Mouse (Mus musculus): ENCODE measurements around the gene Bckdha. TPM values are rescaled to one million over a fixed set of nuclear protein-coding genes. Genes with fewer than 3 reads are reported as not detected.

The Bckdha gene
- polyA plus RNA-seq, 1 experiment from 2014 or later = 39.6 TPM

GRCm38 (mm10) chr7:25600666-25601065 is 58.1 kb downstream of the Bckdha start:
- Histone ChIP-seq H3K4me2 (no peak overlapping the region), H3K9ac (replicated peaks) (no peak overlapping the region), H3K27ac (replicated peaks) (no peak overlapping the region), H3K9me3 (replicated peaks) (no peaks in the 10 kb centered on the region), H3K4me1 (no peaks in the 10 kb centered on the region), H3K36me3 (no peaks in the 10 kb centered on the region), H3K27me3 (replicated peaks) (no peaks in the 10 kb centered on the region), H3K4me3 (replicated peaks) (no peak overlapping the region)
- WGBS = 90% methylated on average over 11 of the region's 11 CpGs
- ATAC-seq (ENCODE audit: low FRiP score) = no peak

- H3K9ac ChIP-seq (replicated peaks) = no peak overlapping the region
- no peaks in the 10 kb centered on the region for H3K27me3 ChIP-seq (replicated peaks)
- no peak overlapping the region for H3K4me3 ChIP-seq (replicated peaks)
- no peaks in the 10 kb centered on the region for H3K36me3 ChIP-seq
- no peaks in the 10 kb centered on the region for H3K4me1 ChIP-seq
- H3K4me2 ChIP-seq = no peak overlapping the region
- no peak for ATAC-seq (ENCODE audit: low FRiP score)
- H3K9me3 ChIP-seq (replicated peaks) = no peaks in the 10 kb centered on the region
- no peak overlapping the region for H3K27ac ChIP-seq (replicated peaks)
- WGBS = 11% methylated on average over 10 of the region's 10 CpGs
Measured at GRCm38 (mm10) chr7:25599663-25600062, 59.1 kb downstream of the Bckdha start.

GRCm38 (mm10) chr7:25593859-25594258 is 64.9 kb downstream of the Bckdha start:
- Histone ChIP-seq H3K9ac (replicated peaks) (no peak overlapping the region), H3K4me1 (no peaks in the 10 kb centered on the region), H3K4me3 (replicated peaks) (no peak overlapping the region), H3K27me3 (replicated peaks) (no peaks in the 10 kb centered on the region), H3K4me2 (no peak overlapping the region), H3K9me3 (replicated peaks) (no peaks in the 10 kb centered on the region), H3K27ac (replicated peaks) (no peak overlapping the region), H3K36me3 (no peaks in the 10 kb centered on the region)
- 57% methylated on average over 3 of the region's 3 CpGs for WGBS
- no peak for ATAC-seq (ENCODE audit: low FRiP score)

GRCm38 (mm10) chr7:25591226-25591625 is 67.6 kb downstream of the Bckdha start:
- Histone ChIP-seq H3K4me3 (replicated peaks) (no peak overlapping the region), H3K4me1 (no peaks in the 10 kb centered on the region), H3K27ac (replicated peaks) (no peak overlapping the region), H3K9ac (replicated peaks) (no peak overlapping the region), H3K9me3 (replicated peaks) (no peaks in the 10 kb centered on the region), H3K27me3 (replicated peaks) (no peaks in the 10 kb centered on the region), H3K36me3 (no peaks in the 10 kb centered on the region), H3K4me2 (no peak overlapping the region)
- ATAC-seq (ENCODE audit: low FRiP score) = no peak
- WGBS = 85% methylated on average over 2 of the region's 2 CpGs

- Histone ChIP-seq H3K4me2 (no peak overlapping the region), H3K4me3 (replicated peaks) (no peak overlapping the region), H3K36me3 (no peaks in the 10 kb centered on the region), H3K9ac (replicated peaks) (no peak overlapping the region), H3K27me3 (replicated peaks) (no peaks in the 10 kb centered on the region), H3K9me3 (replicated peaks) (no peaks in the 10 kb centered on the region), H3K27ac (replicated peaks) (no peak overlapping the region), H3K4me1 (no peaks in the 10 kb centered on the region)
- ATAC-seq (ENCODE audit: low FRiP score) = no peak
- WGBS = 83% methylated on average over 9 of the region's 9 CpGs
Measured at GRCm38 (mm10) chr7:25585351-25586204, 73.2 kb downstream of the Bckdha start.

- H3K27ac ChIP-seq (replicated peaks) = no peak overlapping the region
- no peak overlapping the region for H3K4me2 ChIP-seq
- no peak overlapping the region for H3K4me3 ChIP-seq (replicated peaks)
- no peaks in the 10 kb centered on the region for H3K36me3 ChIP-seq
- 88% methylated on average over 5 of the region's 5 CpGs for WGBS
- ATAC-seq (ENCODE audit: low FRiP score) = no peak
- H3K9me3 ChIP-seq (replicated peaks) = no peaks in the 10 kb centered on the region
- H3K9ac ChIP-seq (replicated peaks) = no peak overlapping the region
- no peaks in the 10 kb centered on the region for H3K27me3 ChIP-seq (replicated peaks)
- no peaks in the 10 kb centered on the region for H3K4me1 ChIP-seq
Measured at GRCm38 (mm10) chr7:25584651-25585050, 74.1 kb downstream of the Bckdha start.

- H3K4me3 ChIP-seq (replicated peaks) = no peak overlapping the region
- H3K4me1 ChIP-seq = no peaks in the 10 kb centered on the region
- H3K27me3 ChIP-seq (replicated peaks) = no peaks in the 10 kb centered on the region
- H3K27ac ChIP-seq (replicated peaks) = no peak overlapping the region
- no peak overlapping the region for H3K9ac ChIP-seq (replicated peaks)
- no peaks in the 10 kb centered on the region for H3K36me3 ChIP-seq
- WGBS = 89% methylated on average over 15 of the region's 15 CpGs
- no peak overlapping the region for H3K4me2 ChIP-seq
- no peaks in the 10 kb centered on the region for H3K9me3 ChIP-seq (replicated peaks)
- no peak for ATAC-seq (ENCODE audit: low FRiP score)
Measured at GRCm38 (mm10) chr7:25582301-25582810, 76.4 kb downstream of the Bckdha start.

Other genes with a start within 250 kb of the Bckdha start
- gene Cxcl17, start 246.1 kb downstream of the Bckdha start, polyA plus RNA-seq (2015; fragmentation: Nextera tagmentation; extraction: Ambion mirVana) = 1.3 and 1.6 TPM in 2 replicates
- gene Ceacam1, start 181.4 kb downstream of the Bckdha start, polyA plus RNA-seq (2015; fragmentation: Nextera tagmentation; extraction: Ambion mirVana) = 1.1 and 3.4 TPM in 2 replicates
- 0.08 and 0.19 TPM in 2 replicates for gene Ceacam2, start 119.1 kb downstream of the Bckdha start, polyA plus RNA-seq (2015; fragmentation: Nextera tagmentation; extraction: Ambion mirVana)
- gene Erich4, start 43.1 kb downstream of the Bckdha start, polyA plus RNA-seq (2015; fragmentation: Nextera tagmentation; extraction: Ambion mirVana) = 0.20 TPM in 1 of 2 replicates, not detected in the other
- gene Dmac2, start 39.6 kb downstream of the Bckdha start, polyA plus RNA-seq (2015; fragmentation: Nextera tagmentation; extraction: Ambion mirVana) = 48.2 and 49.5 TPM in 2 replicates
- gene B3gnt8, start 32.3 kb downstream of the Bckdha start, polyA plus RNA-seq (2015; fragmentation: Nextera tagmentation; extraction: Ambion mirVana) = 1.8 and 5.3 TPM in 2 replicates
- 36.8 and 55.4 TPM in 2 replicates for gene Exosc5, start 183 bp upstream of the Bckdha start, polyA plus RNA-seq (2015; fragmentation: Nextera tagmentation; extraction: Ambion mirVana)
- 73.9 and 97.4 TPM in 2 replicates for gene Tmem91, start 16.2 kb upstream of the Bckdha start, polyA plus RNA-seq (2015; fragmentation: Nextera tagmentation; extraction: Ambion mirVana)
- gene B9d2, start 21.8 kb upstream of the Bckdha start, polyA plus RNA-seq (2015; fragmentation: Nextera tagmentation; extraction: Ambion mirVana) = 42.9 and 46.9 TPM in 2 replicates
- 0.88 and 1.8 TPM in 2 replicates for gene Tgfb1, start 28.0 kb upstream of the Bckdha start, polyA plus RNA-seq (2015; fragmentation: Nextera tagmentation; extraction: Ambion mirVana)
- gene Ccdc97, start 60.1 kb upstream of the Bckdha start, polyA plus RNA-seq (2015; fragmentation: Nextera tagmentation; extraction: Ambion mirVana) = 30.2 and 33.2 TPM in 2 replicates
- 37.3 and 43.9 TPM in 2 replicates for gene Hnrnpul1, start 95.8 kb upstream of the Bckdha start, polyA plus RNA-seq (2015; fragmentation: Nextera tagmentation; extraction: Ambion mirVana)
- 27.6 and 35.8 TPM in 2 replicates for gene Axl, start 129.7 kb upstream of the Bckdha start, polyA plus RNA-seq (2015; fragmentation: Nextera tagmentation; extraction: Ambion mirVana)
- gene Cyp2s1, start 157.9 kb upstream of the Bckdha start, polyA plus RNA-seq (2015; fragmentation: Nextera tagmentation; extraction: Ambion mirVana) = 2.8 and 6.1 TPM in 2 replicates
- not detected in 2 replicates for gene Cyp2b10, start 238.6 kb upstream of the Bckdha start, polyA plus RNA-seq (2015; fragmentation: Nextera tagmentation; extraction: Ambion mirVana)